Mouse (Mus musculus) brain, adult 2 months (tissue): ENCODE results near the gene Scube1.

Source experiments
- DNase-seq: peaks from one replicate; pipeline ENCODE4 v3.0.0; 2011; ENCODE audit warnings: low read depth, low spot score

The Scube1 gene

GRCm38 (mm10) chr15:83665993-83666392, 58.8 kb downstream of the Scube1 start:
- peak; percentile 37 for DNase-seq

GRCm38 (mm10) chr15:83664722-83665121, 60.1 kb downstream of the Scube1 start:
- DNase-seq, result peak; percentile 71

- DNase-seq, result no peak
Measured at GRCm38 (mm10) chr15:83663066-83663465, 61.8 kb downstream of the Scube1 start.

- no peak for DNase-seq
Measured at GRCm38 (mm10) chr15:83662106-83662505, 62.7 kb downstream of the Scube1 start.

GRCm38 (mm10) chr15:83642518-83642917, 82.3 kb downstream of the Scube1 start:
- no peak for DNase-seq

GRCm38 (mm10) chr15:83640208-83640607, 84.6 kb downstream of the Scube1 start:
- no peak for DNase-seq

GRCm38 (mm10) chr15:83639160-83639559, 85.7 kb downstream of the Scube1 start:
- DNase-seq, result no peak

- no peak for DNase-seq
Measured at GRCm38 (mm10) chr15:83638196-83638899, 86.5 kb downstream of the Scube1 start.

GRCm38 (mm10) chr15:83636759-83637158, 88.1 kb downstream of the Scube1 start:
- DNase-seq, result no peak

GRCm38 (mm10) chr15:83635251-83635650, 89.6 kb downstream of the Scube1 start:
- DNase-seq, result peak; percentile 12

- DNase-seq, result peak; percentile 31
Measured at GRCm38 (mm10) chr15:83634076-83634475, 90.7 kb downstream of the Scube1 start.

GRCm38 (mm10) chr15:83631071-83631470, 93.8 kb downstream of the Scube1 start:
- DNase-seq, result no peak

GRCm38 (mm10) chr15:83629716-83630115, 95.1 kb downstream of the Scube1 start:
- DNase-seq, result no peak

- no peak for DNase-seq
Measured at GRCm38 (mm10) chr15:83626142-83626645, 98.6 kb downstream of the Scube1 start.

GRCm38 (mm10) chr15:83615245-83615644, 109.6 kb downstream of the Scube1 start:
- peak; percentile 80 for DNase-seq

- peak; percentile 83 for DNase-seq
Measured at GRCm38 (mm10) chr15:83607115-83607802, 117.6 kb downstream of the Scube1 start.

GRCm38 (mm10) chr15:83606700-83607099, 118.1 kb downstream of the Scube1 start:
- no peak for DNase-seq

- DNase-seq, result no peak
Measured at GRCm38 (mm10) chr15:83606216-83606615, 118.6 kb downstream of the Scube1 start.

GRCm38 (mm10) chr15:83603426-83603825, 121.4 kb downstream of the Scube1 start:
- no peak for DNase-seq

- no peak for DNase-seq
Measured at GRCm38 (mm10) chr15:83603046-83603396, 121.8 kb downstream of the Scube1 start.

- no peak for DNase-seq
Measured at GRCm38 (mm10) chr15:83602372-83603045, 122.3 kb downstream of the Scube1 start.

GRCm38 (mm10) chr15:83601185-83601584, 123.6 kb downstream of the Scube1 start:
- no peak for DNase-seq
